Mouse (Mus musculus): Measurements from ENCODE around the gene Rep15.

The Rep15 gene

GRCm38 (mm10) chr6:147032303-147032925 lies at the start of gene Rep15:
TSS of gene Rep15 (plus strand) at chr6:147032584.
- DNase-seq (ENCODE audit: low read depth) = no peak

- no peak for DNase-seq (ENCODE audit: low read depth)
Observed at GRCm38 (mm10) chr6:146984569-146984968, 47.8 kb upstream of the Rep15 start.

- DNase-seq (ENCODE audit: low read depth) = peak; percentile 64
Observed at GRCm38 (mm10) chr6:146994236-146994635, 38.1 kb upstream of the Rep15 start.

GRCm38 (mm10) chr6:146995391-146995790 lies 37.0 kb upstream of the Rep15 start:
- DNase-seq (ENCODE audit: low read depth) = no peak

- DNase-seq (ENCODE audit: low read depth) = no peak
Observed at GRCm38 (mm10) chr6:146995878-146996277, 36.5 kb upstream of the Rep15 start.

- no peak for DNase-seq (ENCODE audit: low read depth)
Observed at GRCm38 (mm10) chr6:146997006-146997405, 35.4 kb upstream of the Rep15 start.

GRCm38 (mm10) chr6:146998710-146999109 lies 33.7 kb upstream of the Rep15 start:
- no peak for DNase-seq (ENCODE audit: low read depth)

GRCm38 (mm10) chr6:146999302-146999701 lies 33.1 kb upstream of the Rep15 start:
- DNase-seq (ENCODE audit: low read depth) = no peak

- no peak for DNase-seq (ENCODE audit: low read depth)
Observed at GRCm38 (mm10) chr6:146999755-147000154, 32.6 kb upstream of the Rep15 start.

GRCm38 (mm10) chr6:147008148-147008547 lies 24.2 kb upstream of the Rep15 start:
- peak; percentile 59 for DNase-seq (ENCODE audit: low read depth)

GRCm38 (mm10) chr6:147010358-147010757 lies 22.0 kb upstream of the Rep15 start:
- no peak for DNase-seq (ENCODE audit: low read depth)

GRCm38 (mm10) chr6:147010811-147011520 lies 21.4 kb upstream of the Rep15 start:
- no peak for DNase-seq (ENCODE audit: low read depth)

GRCm38 (mm10) chr6:147011555-147011954 lies 20.8 kb upstream of the Rep15 start:
- no peak for DNase-seq (ENCODE audit: low read depth)

- DNase-seq (ENCODE audit: low read depth) = no peak
Observed at GRCm38 (mm10) chr6:147011977-147012376, 20.4 kb upstream of the Rep15 start.

GRCm38 (mm10) chr6:147013546-147013945 lies 18.8 kb upstream of the Rep15 start:
- DNase-seq (ENCODE audit: low read depth) = peak; percentile 54

- DNase-seq (ENCODE audit: low read depth) = peak; percentile 14
Observed at GRCm38 (mm10) chr6:147017906-147018305, 14.5 kb upstream of the Rep15 start.

GRCm38 (mm10) chr6:147018364-147018763 lies 14.0 kb upstream of the Rep15 start:
- DNase-seq (ENCODE audit: low read depth) = no peak

GRCm38 (mm10) chr6:147021181-147021580 lies 11.2 kb upstream of the Rep15 start:
- no peak for DNase-seq (ENCODE audit: low read depth)

- peak; percentile 27 for DNase-seq (ENCODE audit: low read depth)
Observed at GRCm38 (mm10) chr6:147022375-147023132, 9.8 kb upstream of the Rep15 start.

- no peak for DNase-seq (ENCODE audit: low read depth)
Observed at GRCm38 (mm10) chr6:147023133-147023395, 9.3 kb upstream of the Rep15 start.

- DNase-seq (ENCODE audit: low read depth) = peak; percentile 39
Observed at GRCm38 (mm10) chr6:147023568-147023967, 8.8 kb upstream of the Rep15 start.

GRCm38 (mm10) chr6:147024761-147025160 lies 7.6 kb upstream of the Rep15 start:
- DNase-seq (ENCODE audit: low read depth) = no peak

- DNase-seq (ENCODE audit: low read depth) = no peak
Observed at GRCm38 (mm10) chr6:147028396-147028795, 4.0 kb upstream of the Rep15 start.

All from 416B (cell line).